Mouse (Mus musculus) cerebellum, adult 8-10 months (tissue): Measurements from ENCODE around the gene Sult2a6.

Experiments
- DNase-seq: peaks from one replicate; pipeline ENCODE4 v3.0.0; 2022

The Sult2a6 gene

DNA sequence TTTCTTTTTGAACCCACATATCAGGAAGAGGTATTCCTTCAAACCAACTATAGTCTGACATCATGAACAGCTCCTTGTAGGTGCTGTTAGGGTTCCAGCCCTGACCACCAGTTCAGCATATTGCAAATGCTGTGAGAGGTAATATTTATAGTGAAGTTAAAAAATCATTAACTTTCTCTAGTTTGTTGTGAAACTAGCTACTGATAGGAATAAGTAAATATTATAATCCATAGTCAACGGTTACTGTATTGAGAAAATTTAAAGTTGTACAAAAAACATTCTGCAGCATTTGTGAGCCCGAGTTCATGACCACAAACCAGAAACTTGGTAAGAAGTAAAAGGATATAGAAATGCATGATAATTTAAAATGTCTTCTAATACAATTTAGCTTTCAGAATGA lies at the start of gene Sult2a6:
Sult2a6 (minus strand) TSS at position 101 of the 400 bp plus-strand sequence.
- no peak for DNase-seq

GRCm38 (mm10) chr7:14215231-14215630 lies 39.4 kb downstream of the Sult2a6 start:
- DNase-seq = no peak

DNA sequence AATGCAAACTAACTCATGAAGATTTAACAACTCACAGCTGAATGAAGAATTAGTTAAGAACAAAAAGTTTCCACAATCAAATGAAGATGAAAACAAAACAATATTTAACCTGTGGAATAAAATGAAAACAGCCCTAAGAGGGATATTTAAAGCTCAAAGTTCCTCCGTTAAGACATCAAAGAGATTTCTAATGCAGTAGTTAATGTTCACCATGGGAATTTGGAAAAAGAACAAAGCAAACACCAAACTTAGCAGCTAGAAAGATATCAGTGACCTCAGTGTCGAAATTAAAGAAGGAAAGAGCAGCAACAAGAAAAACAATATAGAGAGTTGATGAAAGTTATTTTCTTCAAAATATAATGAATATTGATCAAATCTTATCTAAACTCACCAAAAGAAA lies 51.3 kb downstream of the Sult2a6 start:
- no peak for DNase-seq

- DNase-seq = no peak
Observed at GRCm38 (mm10) chr7:14202487-14202886, 52.2 kb downstream of the Sult2a6 start.
